Mouse (Mus musculus): ENCODE measurements around the gene Olfr248.
"Not testable (repeated sequence)": the region's sequence is repeated elsewhere in the genome, so short reads cannot be mapped to it uniquely, and the experiment has no call there.

The Olfr248 gene

DNA sequence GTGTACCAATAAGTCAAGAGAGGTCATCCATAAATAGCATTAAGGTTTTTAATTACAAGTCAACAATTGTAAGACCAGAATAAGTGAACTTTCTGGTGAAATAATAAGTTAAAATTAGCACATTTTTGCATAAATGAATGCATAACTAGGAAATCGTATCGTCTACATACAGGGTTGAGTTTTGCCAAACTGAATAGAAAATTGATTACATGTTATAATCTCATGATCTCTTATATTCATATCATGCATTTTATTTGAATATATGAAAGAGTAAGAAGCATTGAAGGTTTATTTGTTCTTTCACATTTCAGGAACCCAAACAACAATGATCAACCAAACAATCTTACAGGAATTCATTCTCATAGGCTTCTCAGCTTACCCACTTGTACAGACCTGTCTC is at the start of gene Olfr248:
Olfr248 (plus strand) TSS at position 301 of the 400 bp plus-strand sequence.
- DNase-seq (ENCODE audit: low read depth), result no peak

DNA sequence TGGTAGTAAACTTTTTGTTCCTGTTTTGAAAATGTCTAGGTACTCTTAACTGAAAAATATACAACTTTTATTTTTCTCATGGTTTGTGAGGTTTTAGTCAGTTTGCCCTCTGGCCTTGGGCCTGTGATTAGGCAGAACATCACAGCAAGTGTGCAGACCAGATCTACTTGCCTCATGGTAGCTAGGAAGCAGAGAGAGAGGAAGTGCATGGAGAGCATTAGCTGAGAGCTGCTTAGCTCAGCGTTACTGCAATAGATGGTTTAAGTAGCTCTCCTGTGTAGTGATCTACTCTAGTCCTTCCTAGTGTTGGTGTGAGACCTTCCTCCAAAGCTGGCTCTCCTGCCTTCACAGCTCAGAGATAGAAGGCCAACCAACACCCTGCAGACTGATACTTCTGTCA is 37.2 kb upstream of the Olfr248 start:
- not testable (repeated sequence) for DNase-seq (ENCODE audit: low read depth)

DNA sequence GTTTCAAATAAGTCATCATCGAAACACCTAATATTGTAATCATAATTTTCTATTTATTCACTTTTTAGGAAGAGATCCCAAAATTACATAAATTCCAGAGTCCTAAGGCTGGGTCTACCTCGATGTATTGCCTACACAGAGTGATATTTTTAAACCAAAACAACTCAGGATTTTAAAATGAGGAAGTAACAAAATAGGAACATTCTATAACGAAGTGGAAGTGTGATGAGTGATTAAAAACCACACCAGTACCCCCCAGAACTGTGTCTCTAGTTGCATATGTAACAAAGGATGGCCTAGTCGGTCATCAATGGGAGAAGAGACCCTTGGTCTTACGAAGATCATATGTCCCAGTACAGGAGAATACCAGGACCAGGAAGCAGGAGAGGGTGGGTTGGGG is 36.2 kb upstream of the Olfr248 start:
- DNase-seq (ENCODE audit: low read depth), result no peak

DNA sequence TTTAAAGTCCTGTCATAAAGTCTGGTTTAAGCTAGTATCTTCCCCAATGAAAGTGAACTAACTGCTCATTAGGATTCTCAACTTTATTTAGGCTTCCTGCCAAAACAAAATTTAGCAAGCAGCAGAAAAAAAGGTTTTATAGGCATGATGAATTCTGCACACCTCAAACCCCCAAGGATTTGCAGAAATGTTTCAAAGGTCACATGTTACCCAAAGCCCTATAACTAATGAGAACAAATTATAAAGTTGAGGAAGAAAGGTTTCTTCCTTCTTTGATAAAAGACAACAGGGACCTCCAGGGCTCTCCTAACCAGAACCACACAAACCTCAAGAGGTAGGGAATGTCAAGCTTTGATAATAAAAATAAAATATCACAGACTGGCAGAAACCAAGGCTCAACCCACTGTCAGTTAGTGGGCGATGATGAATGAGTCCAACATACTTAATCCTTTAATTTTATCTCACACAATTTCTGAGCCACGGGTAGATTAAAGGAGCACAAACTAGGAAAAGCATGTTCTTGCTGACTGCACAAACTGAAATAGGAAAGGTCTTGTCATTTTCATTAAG is 25.9 kb upstream of the Olfr248 start, which contains the start of gene Olfr417:
Olfr417 (plus strand) TSS at position 241 of the 570 bp plus-strand sequence.
- DNase-seq (ENCODE audit: low read depth), result no peak

DNA sequence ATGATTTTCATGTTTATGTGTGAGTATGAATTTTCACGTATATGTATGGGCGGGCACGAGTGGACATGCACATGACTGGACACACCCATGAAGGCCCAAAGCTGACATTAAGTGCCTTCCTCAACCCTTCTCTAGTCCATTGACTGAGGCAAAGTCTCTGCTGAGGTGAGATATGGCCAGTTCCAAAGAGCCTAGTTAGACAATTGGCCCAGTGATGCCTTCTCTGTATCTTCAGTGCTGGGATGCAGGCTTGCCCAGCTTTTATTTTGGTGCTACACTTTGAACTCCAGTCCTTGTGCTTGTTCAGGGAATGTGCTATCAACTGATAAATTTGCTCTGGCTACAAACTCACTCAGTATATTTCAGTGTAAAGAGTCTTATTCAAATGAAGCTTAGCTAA is 17.0 kb upstream of the Olfr248 start:
- no peak for DNase-seq (ENCODE audit: low read depth)

DNA sequence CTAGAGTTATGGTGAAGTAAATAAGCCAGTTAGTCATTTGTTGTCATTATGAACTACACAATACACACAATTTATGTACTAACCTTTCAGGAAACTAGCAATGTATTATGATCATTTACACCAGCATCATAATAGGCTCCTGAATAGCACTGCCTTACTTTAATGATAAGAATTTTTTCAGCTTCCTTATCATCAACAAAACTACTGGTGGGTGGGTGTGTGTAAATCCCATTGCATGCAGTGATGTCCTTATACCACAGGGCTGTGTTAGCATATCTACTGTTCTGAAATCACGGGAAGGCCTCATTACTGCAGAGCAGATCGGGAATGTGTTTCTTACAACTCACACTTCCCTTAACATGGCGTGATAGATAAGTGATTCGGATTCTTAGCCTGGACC is 32.1 kb downstream of the Olfr248 start:
- no peak for DNase-seq (ENCODE audit: low read depth)

DNA sequence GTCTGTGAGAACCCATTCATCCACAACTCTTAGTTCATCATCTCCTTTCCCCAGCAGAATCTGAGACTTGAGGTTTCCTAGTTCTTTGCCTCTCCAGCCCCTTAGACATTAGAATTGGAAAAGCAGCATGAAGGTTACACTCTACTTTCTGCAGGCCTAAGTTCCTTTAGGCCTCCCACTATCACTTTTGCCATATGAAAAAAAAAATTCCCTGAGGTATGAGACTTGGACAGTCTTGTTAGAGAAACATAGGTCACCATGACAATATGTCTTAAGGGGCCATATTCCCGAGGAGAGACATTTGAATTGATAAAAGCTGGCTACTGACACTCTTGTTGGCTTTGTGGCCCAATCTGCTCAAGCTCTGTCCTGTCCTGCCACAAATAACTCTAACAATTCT is 32.9 kb downstream of the Olfr248 start, which contains the start of gene Olfr414:
Olfr414 (plus strand) TSS at position 301 of the 400 bp plus-strand sequence.
- DNase-seq (ENCODE audit: low read depth), result no peak

DNA sequence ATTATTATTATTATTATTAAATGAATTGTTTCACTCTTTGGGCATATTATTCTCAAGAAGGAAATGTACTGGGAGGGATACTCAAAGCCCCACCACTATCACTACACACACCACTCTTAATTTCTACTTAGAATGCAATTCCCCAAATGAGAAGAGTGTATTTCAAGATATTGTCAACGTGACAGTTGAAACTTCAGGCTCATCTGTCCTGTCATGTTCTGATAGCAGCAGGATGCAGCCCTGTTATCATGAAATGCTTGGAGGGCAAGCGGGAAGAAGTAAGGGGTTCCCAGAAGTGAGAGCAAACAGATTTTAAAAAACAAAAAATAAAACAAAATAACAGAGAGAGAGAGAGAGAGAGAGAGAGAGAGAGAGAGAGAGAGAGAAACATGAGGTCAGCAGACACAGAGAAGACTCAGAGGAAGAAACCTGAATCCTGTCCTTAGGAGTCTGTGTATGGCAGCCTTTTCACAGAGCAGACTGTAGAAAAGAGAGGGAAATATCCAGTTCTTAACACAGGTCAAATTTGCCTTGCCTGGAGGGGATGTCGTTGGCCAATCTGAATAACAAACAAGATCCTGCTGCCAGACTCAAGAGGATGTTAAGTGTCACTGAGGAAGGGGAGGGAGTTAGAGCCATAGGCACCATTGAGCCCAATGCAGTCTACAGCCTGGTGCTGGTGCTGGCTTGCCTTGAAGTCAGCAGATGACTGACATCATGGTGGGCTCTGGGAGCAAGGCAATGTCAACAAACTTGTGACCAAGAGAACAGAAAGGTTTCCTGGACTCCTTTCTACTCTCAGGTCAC is 35.5 kb downstream of the Olfr248 start:
- no peak for DNase-seq (ENCODE audit: low read depth)

DNA sequence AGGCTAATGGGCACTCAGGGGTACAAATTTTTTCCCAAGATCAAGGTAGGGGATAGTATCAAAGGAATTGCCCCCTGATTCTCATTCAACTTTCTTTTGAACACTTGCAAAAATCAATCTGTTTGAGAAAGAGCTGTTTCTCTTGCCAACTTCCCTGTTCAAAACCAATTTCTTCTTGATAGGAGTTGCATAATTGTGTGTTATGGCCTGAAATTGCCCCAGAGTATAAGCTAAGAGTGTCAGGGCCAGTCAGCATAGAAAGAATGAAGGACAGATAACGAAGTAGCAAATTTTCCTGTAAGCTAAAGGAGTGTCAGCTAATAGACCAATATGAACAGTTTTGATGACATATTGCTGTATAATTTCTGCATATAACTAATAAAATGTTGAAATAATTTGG is 36.6 kb downstream of the Olfr248 start:
- DNase-seq (ENCODE audit: low read depth), result no peak

DNA sequence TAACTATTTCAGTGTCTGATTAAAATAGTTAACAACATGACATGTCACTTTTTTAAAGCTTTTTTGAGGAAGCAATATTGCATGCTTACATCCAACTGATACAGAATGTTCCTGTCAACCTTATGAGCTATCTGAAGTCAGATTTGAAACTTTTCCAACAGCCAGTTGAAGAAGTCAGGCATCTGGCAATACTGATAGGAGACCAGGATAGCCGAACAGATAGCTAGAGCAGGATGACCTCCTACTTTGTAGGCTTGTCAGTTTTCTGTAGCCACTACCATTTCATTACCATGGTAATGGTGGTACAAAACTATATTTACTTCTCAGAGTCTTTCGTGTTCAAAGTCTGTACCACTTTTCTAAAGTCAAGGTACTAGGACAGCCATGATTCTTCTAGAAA is 37.6 kb downstream of the Olfr248 start:
- no peak for DNase-seq (ENCODE audit: low read depth)

DNA sequence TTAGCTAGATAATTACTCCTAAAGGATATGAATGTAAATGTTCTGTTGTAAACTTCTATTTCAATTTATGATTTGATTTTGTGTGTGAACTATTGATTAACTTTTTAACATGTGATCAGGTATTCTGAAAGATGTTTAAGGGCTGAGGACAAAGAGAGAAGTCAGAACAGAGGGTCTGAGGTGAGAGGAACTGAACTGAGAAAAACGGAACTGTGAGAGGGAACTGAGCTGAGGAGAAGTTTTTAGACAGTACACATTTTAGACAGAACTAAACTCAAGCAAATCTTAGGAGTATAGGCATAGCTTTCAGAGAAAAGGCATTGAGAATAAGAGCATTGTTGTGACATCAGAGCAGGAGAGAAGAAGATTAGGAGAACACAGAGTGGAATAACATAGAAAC is 43.3 kb downstream of the Olfr248 start:
- no peak for DNase-seq (ENCODE audit: low read depth)
